Mouse (Mus musculus) kidney, adult 10 weeks (tissue): ENCODE measurements around the gene Ikbkg. TPM values are rescaled to one million over a fixed set of nuclear protein-coding genes. Genes with fewer than 3 reads are reported as not detected.

Experiments used
- polyA plus RNA-seq: library from polyadenylated mRNA; stranded (reverse); fragments of 350-450 nt; fragmentation: Illumina TruSeq; extraction: RNeasy Lipid Tissue Mini Kit (QIAGEN cat#74804); gene quantifications from one replicate; pipeline ENCODE4 v1.2.3, GENCODE M21; 2014; ENCODE audit warnings: low read depth, low replicate concordance

Ikbkg gene
- 30.2 TPM for polyA plus RNA-seq

DNA sequence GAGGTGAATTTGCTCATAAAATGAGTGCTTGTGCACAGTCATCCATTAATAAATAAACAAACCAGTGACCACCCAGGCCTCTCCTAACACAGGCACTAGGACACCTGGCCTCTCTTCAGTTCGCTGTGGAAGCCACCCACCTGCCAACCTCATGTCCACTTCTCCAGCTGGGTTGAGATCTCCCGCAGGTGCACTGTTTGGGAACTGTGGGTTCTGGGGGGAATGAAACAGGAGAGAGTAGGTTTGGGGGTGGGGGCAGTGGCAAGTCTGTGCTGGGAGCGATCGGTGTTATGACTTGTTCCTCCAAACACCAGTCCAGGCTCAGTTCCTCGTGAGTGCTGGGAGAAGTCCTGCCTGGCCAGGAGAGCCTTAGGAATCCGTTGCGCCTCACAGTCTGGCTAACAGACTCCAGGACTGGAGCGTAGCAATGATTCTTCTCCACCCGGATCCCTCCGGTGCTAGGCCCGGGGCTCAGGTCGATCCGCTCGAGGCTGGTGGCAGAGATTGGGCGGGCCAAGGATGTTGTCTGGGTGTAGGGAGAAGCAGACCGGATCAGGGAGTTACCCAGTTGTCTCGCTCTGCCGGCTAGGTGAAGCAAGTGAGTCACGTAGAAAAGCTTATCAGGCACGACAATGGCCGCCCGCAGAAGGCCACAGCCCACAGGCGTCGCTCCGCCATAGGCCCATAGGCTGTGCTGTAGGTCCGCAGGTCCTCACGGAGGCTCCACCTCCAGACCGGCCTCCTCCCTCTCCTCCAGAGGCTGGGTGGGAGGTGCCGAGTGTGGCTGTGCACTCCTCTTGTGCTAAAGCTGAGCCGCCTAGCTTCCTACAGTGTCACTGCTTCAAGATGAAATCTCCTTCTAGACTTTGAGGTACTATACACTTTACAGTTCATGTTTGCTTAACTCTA is at the start of gene Ikbkg, which contains the start of gene Fam3a:
Gene Ikbkg (plus strand): TSS at position 756 of the 909 bp plus-strand sequence.
Gene Fam3a (minus strand): TSS at position 738 of the 909 bp plus-strand sequence.

GRCm38 (mm10) chrX:74353467-74353770 is 39.7 kb upstream of the Ikbkg start, which contains the start of gene Lage3:
Lage3 (minus strand) TSS chrX:74353618.

DNA sequence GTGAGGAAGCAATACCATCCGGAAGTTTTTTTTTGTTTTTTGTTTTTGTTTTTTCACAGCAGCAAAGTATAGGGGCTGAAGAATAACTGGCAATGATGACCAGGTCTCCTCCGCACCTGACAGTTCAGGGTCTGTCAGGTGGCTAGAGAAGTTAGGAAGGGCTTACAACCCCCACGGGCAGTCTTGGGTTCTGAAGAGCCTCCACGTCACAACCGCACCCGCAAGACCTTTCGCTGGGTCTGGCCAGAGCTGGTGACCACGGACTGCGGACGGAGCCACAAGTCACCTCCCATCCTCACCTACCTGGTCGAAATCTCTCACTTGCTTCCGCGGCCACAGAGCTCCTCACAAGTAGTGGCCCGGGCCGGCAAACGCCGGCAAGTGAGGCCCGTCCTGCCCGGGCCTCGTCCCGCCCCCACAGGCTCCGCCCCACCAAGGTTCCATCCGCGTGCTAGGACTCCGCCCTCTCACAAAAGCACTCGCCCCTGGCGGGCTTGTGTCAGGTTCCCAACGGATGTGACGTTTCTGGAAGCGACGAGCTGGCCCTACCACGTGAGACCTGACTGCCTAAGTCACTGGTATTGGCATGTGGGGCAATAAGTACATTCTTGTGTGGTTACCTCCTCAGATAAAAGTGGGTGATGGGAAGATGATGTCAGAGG is 20.1 kb upstream of the Ikbkg start, which contains the start of the genes Ubl4a and Slc10a3:
Gene Ubl4a (minus strand): TSS at position 331 of the 662 bp plus-strand sequence.
Gene Slc10a3 (minus strand): TSS at position 462 of the 662 bp plus-strand sequence.

GRCm38 (mm10) chrX:74428826-74429276 is 35.8 kb downstream of the Ikbkg start, which contains the start of gene G6pdx:
G6pdx (minus strand) TSS chrX:74429194.

DNA sequence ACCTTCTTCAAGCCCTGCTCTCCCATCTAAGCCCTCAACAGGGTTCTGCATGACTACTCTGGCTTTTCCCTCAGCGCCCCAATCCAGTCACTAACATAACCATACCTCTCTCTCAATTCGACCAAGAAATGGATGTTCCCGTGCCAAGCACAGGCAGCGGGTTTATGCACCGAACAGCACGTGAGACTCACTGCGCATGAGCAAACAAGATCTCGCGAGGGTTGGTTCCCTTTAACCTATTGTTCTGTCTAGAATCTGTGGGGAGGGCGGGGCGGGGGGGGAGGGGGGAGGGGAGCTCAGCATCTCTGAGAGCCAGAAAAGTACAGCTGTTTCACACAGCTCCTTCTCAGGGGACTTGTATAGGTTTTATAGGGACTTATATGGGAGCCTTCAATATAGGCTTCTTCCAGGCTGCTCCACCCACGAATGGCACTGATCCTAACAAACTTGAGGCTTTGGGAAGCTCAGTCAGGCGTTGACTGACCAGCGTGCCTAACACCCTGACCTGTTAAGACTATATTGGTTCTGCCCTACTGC is 88.3 kb downstream of the Ikbkg start, which contains the start of gene Gm6880:
Gene Gm6880 (minus strand): TSS at position 51 of the 537 bp plus-strand sequence.

Other genes with a start within 250 kb of the Ikbkg start
- gene Tex28, start 225.5 kb upstream of the Ikbkg start, polyA plus RNA-seq: not detected
- gene Tktl1, start 216.0 kb upstream of the Ikbkg start, polyA plus RNA-seq: not detected
- gene Flna, start 143.5 kb upstream of the Ikbkg start, polyA plus RNA-seq: 14.1 TPM
- gene Emd, start 138.6 kb upstream of the Ikbkg start, polyA plus RNA-seq: 34.6 TPM
- gene Rpl10, start 122.5 kb upstream of the Ikbkg start, polyA plus RNA-seq: 1,026 TPM
- gene Taz, start 111.4 kb upstream of the Ikbkg start, polyA plus RNA-seq: 37.2 TPM
- 17.5 TPM for gene Dnase1l1, start 111.0 kb upstream of the Ikbkg start, polyA plus RNA-seq
- 252 TPM for gene Atp6ap1, start 96.2 kb upstream of the Ikbkg start, polyA plus RNA-seq
- gene Gdi1, start 88.3 kb upstream of the Ikbkg start, polyA plus RNA-seq: 120 TPM
- gene Fam50a, start 80.3 kb upstream of the Ikbkg start, polyA plus RNA-seq: 23.5 TPM
- 0.12 TPM for gene Plxna3, start 64.2 kb upstream of the Ikbkg start, polyA plus RNA-seq
- 13.5 TPM for gene Lage3, start 39.7 kb upstream of the Ikbkg start, polyA plus RNA-seq
- gene Ubl4a, start 20.1 kb upstream of the Ikbkg start, polyA plus RNA-seq: 43.2 TPM
- 6.3 TPM for gene Slc10a3, start 19.9 kb upstream of the Ikbkg start, polyA plus RNA-seq
- gene Fam3a, start within 50 bp of the Ikbkg start, polyA plus RNA-seq: 8.2 TPM
- 9.0 TPM for gene G6pdx, start 35.9 kb downstream of the Ikbkg start, polyA plus RNA-seq
- not detected for gene Gm6880, start 88.1 kb downstream of the Ikbkg start, polyA plus RNA-seq
- gene Olfr1326-ps1, start 181.6 kb downstream of the Ikbkg start, polyA plus RNA-seq: not detected
- gene Olfr1325, start 199.4 kb downstream of the Ikbkg start, polyA plus RNA-seq: not detected